Mouse (Mus musculus): Measurements from ENCODE around the gene Gm11985.

Gm11985 gene

DNA sequence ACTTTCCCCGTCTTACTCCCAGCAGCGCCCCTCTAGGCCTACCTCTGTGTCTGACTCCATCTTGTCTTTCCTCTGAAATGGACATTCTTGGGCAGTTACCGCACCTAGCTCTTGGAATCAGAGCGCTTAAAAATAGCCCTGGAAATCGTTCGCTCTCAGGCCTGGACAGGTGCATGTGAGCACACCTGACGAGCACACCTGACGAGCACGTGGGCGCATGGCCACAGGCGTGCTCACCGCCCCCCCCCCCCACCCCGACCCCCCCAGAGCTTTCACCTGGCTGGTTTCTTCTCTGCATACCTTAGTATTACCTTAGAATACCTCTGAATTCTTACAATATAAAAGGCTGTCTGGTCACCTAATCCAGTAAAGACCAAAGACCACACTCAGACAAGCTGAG, at the start of gene Gm11985:
Gene Gm11985, minus strand, starts transcription at position 101 of the 400 bp plus-strand sequence.
- DNase-seq = no peak

DNA sequence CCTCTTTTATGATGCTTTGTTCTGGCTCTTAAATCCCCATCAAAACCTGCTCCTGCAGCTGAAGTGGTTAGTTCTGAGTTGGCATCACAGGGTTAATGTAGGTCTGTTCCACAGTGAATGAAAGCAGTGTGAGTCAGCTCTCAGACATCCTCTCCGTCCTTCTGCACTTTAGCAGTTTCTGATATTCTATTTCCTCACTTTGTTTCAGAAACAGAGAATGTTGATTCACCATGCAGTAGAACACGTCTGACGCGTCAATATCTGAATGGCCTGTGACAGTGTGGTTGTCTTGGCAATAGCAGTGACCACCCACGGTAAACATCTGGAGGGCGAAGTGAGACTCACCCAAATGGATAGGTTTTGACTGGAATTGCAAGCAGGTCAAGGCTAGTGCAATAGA, 49.3 kb upstream of the Gm11985 start:
- DNase-seq = no peak

DNA sequence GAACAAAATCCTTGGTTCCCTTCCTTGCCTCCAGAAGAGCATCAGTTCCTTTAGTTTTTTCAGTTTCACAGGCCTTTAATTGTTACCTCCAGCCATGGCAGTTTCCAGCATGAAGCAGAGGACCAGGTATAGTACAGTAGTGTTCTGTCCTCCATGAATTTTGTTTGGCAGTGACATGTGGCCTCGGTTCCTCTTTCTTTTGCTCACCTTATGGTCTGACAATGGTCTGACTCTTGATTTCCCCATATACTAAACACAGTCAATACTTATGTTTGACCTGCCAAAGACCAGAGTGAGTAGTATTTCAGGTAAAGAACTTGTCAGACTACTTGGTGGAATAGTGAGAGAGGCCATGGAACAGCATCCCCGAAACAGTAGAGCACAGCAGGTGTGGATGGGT, 48.4 kb upstream of the Gm11985 start:
- DNase-seq = no peak

DNA sequence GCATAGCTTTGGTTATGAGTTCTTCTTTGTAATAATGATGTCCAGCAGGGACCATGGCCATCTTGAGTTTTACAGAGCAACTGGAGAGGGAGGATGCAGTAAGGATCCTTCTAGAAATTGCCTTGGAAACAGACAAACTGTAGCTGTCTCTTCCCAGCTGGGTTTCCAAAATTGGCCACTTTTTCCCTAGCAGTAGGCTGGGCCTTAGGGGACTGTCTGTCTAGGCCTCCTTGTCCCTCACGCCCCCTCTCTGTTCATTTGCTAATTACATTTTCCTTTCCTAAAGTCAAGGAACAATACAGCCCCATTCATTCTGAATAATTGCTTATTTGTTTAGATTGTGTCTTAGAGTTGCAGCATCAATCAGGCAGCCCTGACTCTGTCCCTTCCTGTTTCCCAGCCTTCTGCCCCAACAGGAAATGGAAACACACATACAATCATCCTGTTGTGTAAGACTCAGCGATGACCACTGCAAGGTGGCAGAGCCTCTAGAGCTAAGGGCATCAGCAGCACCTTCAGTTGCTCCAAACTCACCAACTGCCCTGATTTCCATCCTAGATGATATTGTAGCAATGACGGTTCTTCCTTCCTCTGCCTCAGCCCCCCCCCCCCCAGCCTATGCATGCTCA, 46.7 kb upstream of the Gm11985 start:
- DNase-seq = no peak

DNA sequence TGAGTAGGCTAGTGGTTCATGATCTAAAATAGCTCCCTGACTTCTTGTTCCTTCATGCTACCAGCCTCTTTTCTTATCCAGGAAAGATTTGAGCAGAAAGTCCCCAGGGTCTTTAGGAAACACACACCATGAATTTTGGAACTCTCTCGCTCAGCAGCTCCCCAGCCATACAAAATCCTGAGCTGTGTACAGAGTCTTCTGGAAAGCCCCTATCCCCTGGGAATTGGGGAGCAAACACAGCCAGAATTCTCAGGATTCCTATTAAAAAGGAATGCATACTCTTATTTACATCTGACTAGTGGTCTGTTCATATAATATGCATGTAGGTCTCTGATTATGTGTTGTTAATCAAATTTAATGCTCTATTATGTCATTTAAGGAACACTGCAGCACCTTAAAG, 46.1 kb upstream of the Gm11985 start:
- DNase-seq = no peak

DNA sequence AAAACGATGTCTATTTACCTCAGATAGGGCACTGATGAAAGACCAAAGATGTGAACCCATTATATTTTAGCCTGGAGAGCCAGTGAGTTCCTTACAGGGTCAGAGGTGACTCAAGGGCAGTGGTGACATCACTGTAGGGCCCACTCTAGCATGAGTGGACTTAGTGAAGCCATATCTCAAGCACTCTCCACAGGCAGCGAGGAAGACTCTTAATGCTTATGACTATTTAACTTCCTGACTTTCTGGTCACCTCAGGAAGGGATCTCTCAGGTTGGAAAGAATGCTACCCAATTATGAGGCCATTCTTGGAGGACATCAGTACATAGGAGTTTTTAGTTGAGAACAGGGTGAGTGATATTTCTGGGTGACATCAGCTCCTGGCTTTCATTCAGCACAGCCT, 45.0 kb upstream of the Gm11985 start:
- DNase-seq = no peak

DNA sequence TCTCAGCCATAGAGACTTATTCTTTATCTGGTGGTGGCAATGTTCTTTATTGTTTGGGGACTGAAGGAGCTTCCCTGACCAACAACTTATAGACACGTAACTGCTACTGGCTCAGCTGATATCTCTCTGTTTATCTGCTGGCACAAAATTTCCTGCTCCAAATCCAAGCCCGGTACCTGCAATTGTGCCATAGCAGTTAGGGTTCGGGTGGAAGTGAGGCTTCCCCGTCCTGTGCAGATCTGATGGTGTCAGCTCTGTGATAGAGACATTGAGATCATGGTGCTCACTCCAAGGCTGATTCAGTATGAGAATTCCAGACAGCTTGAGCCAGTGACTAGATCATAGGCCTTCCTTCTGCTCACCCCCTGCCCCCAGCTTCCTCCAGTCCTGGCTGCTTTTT, 43.6 kb upstream of the Gm11985 start:
- no peak for DNase-seq

DNA sequence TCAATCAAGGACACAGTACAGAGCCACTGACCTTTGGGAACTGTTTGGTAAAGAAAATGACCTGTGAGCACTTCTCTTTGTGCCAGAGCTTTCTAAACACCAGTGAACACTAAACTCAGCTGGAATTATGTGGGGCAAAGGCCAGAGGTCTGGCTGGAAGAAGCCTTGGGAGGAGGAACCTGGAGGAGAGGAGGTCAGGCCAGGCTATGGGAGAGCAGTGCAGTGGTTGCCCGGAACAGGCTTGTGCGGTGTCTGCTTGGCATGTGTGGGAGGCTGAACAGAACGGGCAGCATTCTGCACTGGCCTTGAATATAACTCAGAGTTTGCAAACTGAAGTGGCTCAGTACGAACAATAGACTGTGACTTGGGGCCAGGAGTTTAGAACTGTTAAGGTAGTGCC, 41.6 kb upstream of the Gm11985 start:
- peak; percentile 67 to 76 for DNase-seq

DNA sequence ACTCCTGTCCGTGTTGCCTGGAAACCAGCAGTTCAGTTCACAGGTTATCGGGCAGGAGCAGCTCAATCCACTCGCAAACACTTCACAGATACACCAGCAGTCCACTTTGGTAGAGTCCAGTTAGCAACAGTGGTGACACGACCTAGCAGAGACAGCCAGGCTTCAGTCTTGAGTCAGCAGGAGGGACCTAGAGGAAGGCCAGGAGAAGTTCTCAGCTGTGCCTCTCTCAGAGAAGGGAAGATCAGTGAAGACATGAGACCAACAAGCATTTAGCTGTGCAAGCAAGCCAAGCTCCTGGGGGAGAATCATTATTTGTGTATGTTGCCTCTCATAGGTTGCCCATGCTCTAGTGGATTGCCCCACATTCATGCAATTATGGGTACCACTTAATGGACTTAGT, 39.7 kb upstream of the Gm11985 start:
- DNase-seq = no peak

DNA sequence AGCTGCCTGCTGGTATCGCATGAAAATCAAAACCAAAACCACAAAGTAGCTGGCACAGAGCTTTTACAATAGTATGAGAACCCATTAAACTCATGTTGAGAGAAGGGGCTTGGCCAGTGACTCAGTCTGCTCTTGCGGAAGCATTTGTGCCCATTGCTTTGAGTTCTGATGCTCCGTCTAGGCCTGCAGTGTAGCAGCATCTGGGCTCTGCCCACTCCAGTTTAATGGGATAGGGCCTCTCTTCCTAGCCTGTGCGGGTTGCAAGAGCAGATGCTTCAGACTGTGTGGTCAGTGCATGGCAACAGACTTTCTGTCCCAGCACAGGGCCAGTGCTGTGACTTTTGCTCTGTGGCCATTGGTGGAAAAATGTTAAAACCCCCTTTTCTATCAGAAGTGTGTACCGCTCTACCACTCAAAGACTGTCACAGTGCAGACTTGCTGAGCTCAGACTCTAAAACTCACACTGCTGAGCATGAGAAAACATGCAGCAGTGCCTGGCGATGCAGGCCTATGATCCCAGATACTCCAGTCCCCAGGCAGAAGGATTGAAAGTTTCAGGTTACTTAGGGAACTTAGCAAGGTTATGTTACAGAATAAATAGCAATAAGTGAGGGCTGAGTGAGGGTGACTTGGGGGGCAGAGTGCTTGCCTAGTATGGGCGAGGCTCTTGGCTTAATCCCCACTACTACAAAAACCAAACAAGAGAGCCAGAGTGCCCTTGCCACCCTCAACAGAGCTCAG, 38.6 kb upstream of the Gm11985 start:
- no peak for DNase-seq

DNA sequence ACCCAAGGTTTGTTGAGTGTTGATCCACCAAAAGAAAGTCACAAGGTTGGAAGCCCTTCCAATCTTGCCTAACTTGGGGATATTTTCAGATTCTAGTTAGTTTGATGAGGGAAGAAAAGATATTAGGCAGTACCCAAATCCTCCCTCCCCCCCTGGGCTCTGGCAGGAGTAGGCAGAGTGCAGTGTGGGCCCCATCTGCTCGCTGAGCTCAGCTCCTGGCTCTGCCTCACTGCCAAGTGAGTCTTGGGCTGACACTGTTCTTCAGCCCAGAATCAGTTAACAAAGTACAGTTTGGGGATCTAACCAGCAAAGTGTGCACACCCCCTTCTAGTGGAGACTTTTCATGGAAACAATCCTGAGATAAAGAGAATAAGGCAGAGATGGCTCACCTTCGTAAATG, 37.8 kb upstream of the Gm11985 start:
- no peak for DNase-seq

DNA sequence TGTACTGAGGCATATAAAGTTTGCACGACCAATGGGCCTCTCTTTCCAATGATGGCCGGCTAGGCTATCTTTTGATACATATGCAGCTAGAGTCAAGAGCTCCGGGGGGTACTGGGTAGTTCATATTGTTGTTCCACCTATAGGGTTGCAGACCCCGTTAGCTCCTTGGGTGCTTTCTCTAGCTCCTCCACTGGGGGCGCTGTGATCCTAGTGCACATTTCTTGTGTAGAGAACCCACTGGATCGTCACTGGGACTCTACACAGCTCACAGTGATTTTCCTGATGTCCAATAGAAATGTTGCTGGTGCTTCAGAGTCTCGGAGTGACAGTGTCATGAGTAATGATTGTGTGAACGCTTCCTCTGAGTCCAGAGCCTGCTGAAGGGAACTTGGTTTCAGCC, 33.5 kb upstream of the Gm11985 start:
- DNase-seq = peak in 1 of 2 experiments; percentile 34

DNA sequence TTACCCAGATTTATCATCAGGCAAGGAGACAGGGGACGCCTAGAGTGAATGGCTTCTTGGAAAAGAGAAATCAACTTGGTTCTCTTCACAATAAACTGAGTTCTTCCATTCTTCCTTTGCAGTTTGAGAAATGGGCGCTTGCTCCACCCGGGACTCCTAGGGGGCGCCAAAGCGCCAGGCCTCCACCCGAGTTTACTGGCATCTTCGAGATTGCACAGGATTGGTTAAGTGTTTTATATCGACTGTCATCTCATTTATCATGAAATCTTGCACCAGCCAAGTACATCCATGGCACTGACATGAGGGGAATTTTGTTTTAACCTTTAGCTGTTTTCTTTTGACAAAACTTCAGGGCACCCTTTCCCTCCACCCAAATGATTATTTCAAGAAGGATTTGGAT, 27.3 kb upstream of the Gm11985 start:
- DNase-seq = peak; percentile 70 to 90

DNA sequence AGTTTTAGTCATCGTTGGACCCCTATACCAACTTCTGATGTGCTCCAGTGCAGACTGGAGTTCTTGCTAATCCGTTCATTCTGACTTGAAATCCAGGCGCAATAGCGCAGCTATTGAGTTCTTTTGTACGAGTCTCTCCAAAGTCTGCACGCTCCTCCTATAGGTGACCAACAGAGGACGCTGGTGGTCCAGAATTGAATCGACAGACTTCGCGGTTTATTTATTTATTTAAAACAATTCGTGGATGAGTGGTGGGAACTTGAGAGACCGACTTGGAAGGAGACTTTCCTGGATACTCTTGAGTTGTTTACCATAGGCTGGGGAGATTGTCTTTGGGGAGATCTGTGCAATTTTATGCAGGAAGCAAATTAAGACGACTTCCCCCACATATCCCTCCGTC, 26.4 kb upstream of the Gm11985 start:
- peak; percentile 69 to 78 for DNase-seq

DNA sequence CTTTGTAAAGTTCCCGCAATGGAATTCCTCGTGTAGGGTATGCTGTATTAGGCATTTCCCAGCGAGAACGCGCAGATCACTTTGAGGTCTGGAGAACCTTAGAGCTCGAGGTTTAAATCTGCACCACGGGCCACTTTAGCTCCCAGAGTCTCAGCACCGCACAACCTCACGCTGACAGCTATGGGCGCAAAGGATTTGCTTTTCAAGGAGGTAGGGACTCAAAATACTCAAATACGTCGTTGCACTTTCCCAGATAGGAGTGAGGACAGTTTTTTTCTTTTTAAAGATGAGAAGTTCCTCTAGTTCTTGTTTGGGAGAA, 25.9 kb upstream of the Gm11985 start:
- DNase-seq = no peak

DNA sequence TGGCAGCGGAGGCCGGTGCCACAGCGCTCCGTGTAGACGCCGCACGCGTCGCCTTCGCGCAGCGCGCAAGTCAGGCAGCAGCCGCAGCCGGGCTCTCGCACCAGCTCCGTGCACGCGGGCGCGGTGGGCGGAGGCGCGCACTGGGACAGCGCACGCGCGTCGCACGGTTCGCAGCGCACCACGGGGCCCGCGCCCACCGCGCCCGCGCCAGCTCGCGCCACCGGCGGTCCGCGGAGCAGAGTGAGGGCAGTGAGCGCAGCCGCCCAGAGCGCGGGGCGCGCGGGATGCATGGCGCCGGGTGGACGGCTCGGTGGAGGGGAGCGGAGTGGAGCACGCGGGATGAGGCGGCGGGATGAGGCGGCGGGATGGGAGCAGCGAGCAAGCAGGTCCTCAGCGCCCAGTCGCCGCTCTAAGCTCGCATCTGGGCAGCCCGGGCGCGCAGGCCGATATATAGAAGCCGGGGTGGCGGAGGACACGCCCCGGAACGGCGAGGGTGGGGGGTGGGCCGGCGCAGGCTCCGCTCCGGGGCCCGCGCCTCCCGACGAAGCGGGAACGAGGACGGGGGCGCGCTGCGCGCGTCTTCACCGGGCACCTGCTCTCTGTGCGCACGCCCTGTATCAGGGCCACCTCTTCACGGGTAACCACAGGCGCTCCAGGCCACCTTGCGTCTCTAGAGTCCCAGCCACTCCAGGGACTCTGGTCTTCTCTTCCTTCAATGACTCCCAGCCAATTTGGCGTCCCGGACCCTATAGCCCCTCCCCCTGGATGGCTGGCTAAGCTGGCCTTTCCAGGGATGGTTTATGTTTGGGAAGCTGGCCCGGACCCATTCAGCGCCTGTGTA, 25.4 kb upstream of the Gm11985 start, which contains the start of gene Igfbp3:
Gene Igfbp3, minus strand, starts transcription at position 423 of the 841 bp plus-strand sequence.
- DNase-seq = peak; percentile 56 to 79

DNA sequence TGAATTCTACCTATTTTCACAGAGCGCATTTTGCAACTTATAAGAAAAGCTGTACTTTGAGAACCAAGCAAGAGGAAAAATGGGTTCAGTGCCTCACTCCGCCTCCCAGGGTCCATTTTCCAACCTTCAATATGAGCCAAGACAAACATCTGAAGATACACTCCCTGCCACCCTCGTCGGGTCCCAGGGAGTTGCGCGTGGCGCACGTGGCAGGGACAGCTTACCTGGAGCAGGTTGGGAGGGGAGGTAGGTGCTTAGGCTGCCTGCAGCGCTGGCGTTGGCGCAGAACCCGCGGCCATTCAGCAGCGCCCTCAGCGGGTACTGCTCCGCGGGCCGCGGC, 24.8 kb upstream of the Gm11985 start:
- no peak for DNase-seq

DNA sequence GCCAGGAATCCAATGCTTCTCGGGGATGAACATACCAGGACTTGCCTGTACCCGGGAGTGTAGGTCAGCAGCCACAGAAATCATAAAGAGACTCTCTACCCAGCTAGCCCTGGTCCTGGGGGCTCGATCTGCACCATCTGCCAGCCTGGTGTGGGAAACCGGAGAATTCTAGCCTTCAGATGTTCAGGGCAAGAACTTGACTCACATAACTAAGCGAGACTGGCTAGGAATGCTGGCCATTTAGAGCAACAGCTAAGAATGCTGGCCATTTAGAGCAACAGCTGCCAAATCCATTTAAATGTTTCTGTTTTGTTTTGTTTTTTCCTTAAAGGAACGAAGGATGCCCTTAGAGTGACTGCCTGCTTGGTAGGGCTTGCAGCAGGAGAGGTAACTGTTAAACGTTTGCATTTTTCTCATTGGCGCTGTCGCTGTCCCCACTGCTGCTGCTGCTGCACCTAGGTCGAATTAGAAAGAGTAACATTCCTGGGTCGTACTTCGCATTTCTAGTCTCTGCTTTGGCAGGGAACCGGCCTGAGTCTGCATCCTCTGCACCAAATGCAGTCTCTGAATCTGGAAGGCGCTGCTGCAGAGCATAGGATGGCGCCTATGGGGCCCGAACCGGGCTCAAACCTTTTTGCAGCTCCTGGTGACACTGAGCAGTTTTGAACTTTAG, 23.9 kb upstream of the Gm11985 start:
- no peak for DNase-seq

DNA sequence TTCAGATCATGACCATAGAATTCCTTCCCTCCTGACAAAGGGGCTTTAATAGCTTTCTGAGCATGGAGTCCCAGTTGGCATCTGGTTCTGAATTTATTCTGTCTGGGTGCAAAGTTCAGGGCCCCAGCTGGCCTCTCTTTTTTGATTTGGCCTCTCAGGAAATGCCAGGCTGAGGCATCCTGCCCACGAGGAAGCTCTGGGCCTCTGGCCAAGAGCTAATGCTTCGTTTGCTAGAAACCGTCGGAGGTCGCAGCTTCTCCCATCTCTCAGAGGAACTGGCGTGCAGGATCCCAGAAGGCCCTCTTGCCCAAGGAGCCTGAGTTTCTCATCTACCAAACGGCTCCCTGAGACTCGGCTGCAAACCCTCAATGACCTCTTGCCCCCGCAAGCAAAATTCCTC, 22.8 kb upstream of the Gm11985 start:
- peak; percentile 69 to 76 for DNase-seq

DNA sequence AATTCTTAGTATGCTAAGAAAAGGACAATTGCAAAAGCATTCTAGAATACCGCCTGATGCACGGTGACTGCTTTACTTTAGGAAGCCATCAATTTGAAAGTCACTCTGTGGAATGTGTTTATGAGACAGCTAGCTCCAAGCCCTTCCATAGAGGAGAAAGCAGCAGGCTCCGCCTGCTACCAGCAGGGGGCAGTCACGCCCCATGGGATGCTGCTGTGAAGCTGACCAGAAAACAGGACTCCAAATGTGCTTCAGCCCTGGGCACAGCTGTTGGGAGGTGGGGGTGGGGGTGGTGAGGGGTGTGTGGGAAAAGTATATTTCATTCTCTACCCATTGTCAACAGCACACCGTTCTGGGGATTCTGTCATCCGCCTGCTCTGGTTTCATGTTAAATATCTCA, 22.0 kb upstream of the Gm11985 start:
- peak; percentile 68 to 89 for DNase-seq

DNA sequence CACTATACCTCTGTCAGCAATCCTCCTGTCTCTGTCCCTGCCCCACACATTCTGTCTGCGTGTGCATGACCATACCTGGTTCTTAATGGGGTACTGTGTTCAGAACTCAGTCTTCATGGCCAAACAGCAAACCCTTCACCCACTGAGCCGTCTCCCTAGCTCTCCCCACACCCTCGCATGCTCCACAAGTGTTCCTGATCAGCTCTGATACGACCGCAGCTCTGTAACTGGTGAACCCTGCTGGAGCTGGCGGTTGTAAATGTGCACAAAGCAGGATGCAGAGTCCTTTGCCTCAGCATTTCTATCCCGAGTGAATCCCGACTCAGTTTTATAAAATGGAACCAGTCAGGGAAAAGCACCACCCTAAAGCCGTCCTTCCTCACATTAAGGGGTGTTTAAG, 15.5 kb upstream of the Gm11985 start:
- DNase-seq = no peak

DNA sequence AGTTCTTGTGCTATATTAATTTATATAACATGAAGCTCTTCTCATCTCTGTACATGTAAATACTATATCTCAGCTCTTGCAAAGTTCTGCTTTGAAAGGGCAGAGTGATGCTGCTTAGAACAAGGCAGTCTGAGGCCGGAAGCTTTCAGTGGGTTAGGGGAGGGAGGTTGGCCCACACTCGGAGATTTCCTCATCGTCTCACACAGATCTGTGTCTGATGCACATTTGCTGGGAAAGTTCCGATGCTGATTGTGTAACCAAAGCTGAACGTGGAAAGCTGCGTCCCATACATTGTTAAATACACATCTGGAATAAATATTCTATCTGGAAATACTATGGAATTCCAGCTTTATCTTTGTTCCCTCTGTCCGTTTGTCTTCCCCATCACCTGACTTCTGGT, 13.8 kb upstream of the Gm11985 start:
- no peak for DNase-seq

DNA sequence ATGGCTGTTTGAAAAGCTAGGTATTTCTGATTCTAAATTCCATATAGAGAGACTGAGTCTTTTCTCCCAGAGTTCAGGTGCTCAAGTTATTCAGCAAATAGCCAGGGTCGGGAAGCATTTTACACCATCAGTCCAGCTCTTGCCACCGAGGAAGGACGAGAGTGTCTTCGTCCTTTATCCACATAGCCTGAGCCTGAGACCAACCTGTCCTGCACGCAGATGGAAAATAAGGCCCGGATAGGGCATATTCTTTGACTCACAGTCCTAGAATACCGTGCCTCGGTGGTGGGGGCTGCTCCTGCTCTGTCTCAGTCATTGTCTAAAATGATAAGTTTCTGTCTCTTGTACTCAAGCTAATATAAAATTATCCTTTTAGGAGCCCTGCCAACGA, 12.0 kb upstream of the Gm11985 start:
- no peak for DNase-seq

Measured in kidney, postnatal 36 days (tissue).